Mouse (Mus musculus) liver, embryonic 14.5 days (tissue): ENCODE data around the gene Gm48551. TPM values are rescaled to one million over a fixed set of nuclear protein-coding genes. Genes with fewer than 3 reads are reported as not detected.
A peak's percentile ranks its signal among the peaks of the same experiment; 100 is the strongest.

Experiments
- ATAC-seq: fragments of 200-750 bp; cut with Nextera tagmentation; 2 replicates; pipeline ENCODE4 v1.8.0; 2017; ENCODE audit warnings: moderate number of reproducible peaks, mild to moderate bottlenecking, moderate library complexity; ENCODE audit not compliant: insufficient read depth
- DNase-seq, 3 experiments: peaks; one replicate each; pipeline ENCODE4 v3.0.0-alpha.2; 2012 to 2013; ENCODE audit warnings: low read depth in 3 of 3, low spot score in 3 of 3
- H3K27ac ChIP-seq: fragments of 300-500 bp; sonication (generic); 2 replicates; pipeline ENCODE4 v1.5.1; 2014; ENCODE audit warnings: moderate library complexity, mild to moderate bottlenecking, control low read depth, inconsistent platforms
- H3K27me3 ChIP-seq: fragments of 300-500 bp; sonication (generic); 2 replicates; pipeline ENCODE4 v1.6.1; 2014; ENCODE audit warnings: mild to moderate bottlenecking, low read length, moderate library complexity; ENCODE audit not compliant: control insufficient read depth, insufficient read depth
- H3K36me3 ChIP-seq: fragments of 300-500 bp; sonication (generic); replicated peaks from 2 replicates; pipeline ENCODE4 v1.6.1; 2014; ENCODE audit warnings: low read depth; ENCODE audit not compliant: control insufficient read depth, insufficient read depth
- H3K4me1 ChIP-seq, 2 experiments: fragments of 200-500 bp in 1 of 2; fragments of 300-500 bp in 1 of 2; sonication (generic) in 1 of 2; replicated peaks; 2 replicates each; pipeline ENCODE4 v1.6.1; 2012 to 2014; ENCODE audit warnings: antibody characterized with exemption in 1 of 2, inconsistent platforms in 1 of 2, low read length in 1 of 2; ENCODE audit not compliant: control insufficient read depth in 2 of 2, insufficient read depth in 2 of 2
- H3K4me2 ChIP-seq: fragments of 300-500 bp; sonication (generic); 2 replicates; pipeline ENCODE4 v1.6.1; 2014; ENCODE audit warnings: low read depth, mild to moderate bottlenecking, control low read depth, moderate library complexity
- H3K4me3 ChIP-seq, 2 experiments: fragments of 200-500 bp in 1 of 2; fragments of 300-500 bp in 1 of 2; sonication (generic) in 1 of 2; 2 replicates each; pipeline ENCODE4 v1.5.1; 2012 to 2014; ENCODE audit warnings: low read depth in 2 of 2, low read length in 2 of 2, mild to moderate bottlenecking in 2 of 2, control low read depth in 1 of 2, inconsistent platforms in 1 of 2, moderate library complexity in 1 of 2; ENCODE audit not compliant: insufficient read depth in 1 of 2
- H3K9ac ChIP-seq: fragments of 300-500 bp; sonication (generic); replicated peaks from 2 replicates; pipeline ENCODE4 v1.6.1; 2014; ENCODE audit warnings: mild to moderate bottlenecking, control low read depth, moderate library complexity
- H3K9me3 ChIP-seq: fragments of 300-500 bp; sonication (generic); 2 replicates; pipeline ENCODE4 v1.6.1; 2016; ENCODE audit warnings: low read length, mixed read lengths; ENCODE audit not compliant: control insufficient read depth
- CTCF ChIP-seq: IDR thresholded peaks from 2 replicates; pipeline ENCODE4 v1.5.1; 2016; ENCODE audit warnings: antibody characterized with exemption, low read depth, control low read depth
- EP300 ChIP-seq: IDR thresholded peaks from 2 replicates; pipeline ENCODE4 v1.6.1; 2016; ENCODE audit warnings: antibody characterized with exemption, low read depth
- WGBS: fragments of 180-500 bp; shearing (Covaris S2); extraction: QIAGEN DNeasy Blood & Tissue Kit; methylation state at CpG from one replicate; pipeline ENCODE4 v1.1.7; 2014; ENCODE audit not compliant: insufficient replicate concordance; 5-methylcytosine and 5-hydroxymethylcytosine counted together
- microRNA-seq: library from miRNA; unstranded; fragments of <30 nt; microRNA quantifications from one replicate; pipeline ENCODE4, GENCODE M21; 2016
- polyA plus RNA-seq, 2 experiments: library from polyadenylated mRNA; depleted of rRNA in 1 of 2; stranded (reverse) in 1 of 2; unstranded in 1 of 2; fragments of >200 nt; fragmentation: Nextera tagmentation in 1 of 2; extraction: Ambion mirVana in 1 of 2; gene quantifications; 2 replicates each; pipeline versions ENCODE4 v1.2.1 to v1.2.3; 2012 to 2014

The Gm48551 gene
- polyA plus RNA-seq, 2 experiments, result 0.47 to 1.0 TPM

DNA sequence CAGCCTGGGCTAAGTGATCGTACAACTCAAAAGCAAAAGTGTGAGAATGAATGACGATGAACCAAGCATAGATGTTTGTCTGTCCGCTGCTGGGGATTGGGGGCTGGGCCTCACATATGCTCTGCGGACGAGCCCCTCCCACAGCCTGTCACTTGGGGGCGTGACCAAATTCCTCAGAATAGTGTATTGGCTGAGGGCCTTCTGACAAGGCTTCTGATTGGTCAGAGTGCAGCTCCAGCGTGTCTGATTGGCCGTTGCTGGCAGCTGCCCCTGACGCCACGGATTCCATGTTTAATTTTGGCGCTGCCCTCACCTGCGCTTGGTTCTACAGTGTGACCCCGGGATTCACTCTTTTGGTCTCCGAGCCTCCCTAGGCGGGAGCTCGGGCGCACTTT is 48.6 kb downstream of the Gm48551 start:
- no peak overlapping the region for H3K9ac ChIP-seq
- peak; percentile 75 to 82 (median 79) for DNase-seq
- H3K27me3 ChIP-seq, result peaks cover 21% of the 10 kb centered on the region
- TF ChIP-seq CTCF, result 0 out of 2 replicates have a peak, but pooled peaks have one; percentile 6
- 0 out of 2 replicates have a peak, but pooled peaks have one; percentile 36 for TF ChIP-seq EP300
- no peak overlapping the region for H3K27ac ChIP-seq
- H3K4me1 ChIP-seq, result peaks cover 4 to 8% of the 10 kb centered on the region in 2 experiments
- no peaks in the 10 kb centered on the region for H3K9me3 ChIP-seq
- no peak overlapping the region for H3K4me3 ChIP-seq
- H3K4me2 ChIP-seq, result peak overlapping the region; percentile 57
- WGBS, result 5% methylated on average over 17 of the region's 17 CpGs
- no peaks in the 10 kb centered on the region for H3K36me3 ChIP-seq
- peak; percentile 77 for ATAC-seq

DNA sequence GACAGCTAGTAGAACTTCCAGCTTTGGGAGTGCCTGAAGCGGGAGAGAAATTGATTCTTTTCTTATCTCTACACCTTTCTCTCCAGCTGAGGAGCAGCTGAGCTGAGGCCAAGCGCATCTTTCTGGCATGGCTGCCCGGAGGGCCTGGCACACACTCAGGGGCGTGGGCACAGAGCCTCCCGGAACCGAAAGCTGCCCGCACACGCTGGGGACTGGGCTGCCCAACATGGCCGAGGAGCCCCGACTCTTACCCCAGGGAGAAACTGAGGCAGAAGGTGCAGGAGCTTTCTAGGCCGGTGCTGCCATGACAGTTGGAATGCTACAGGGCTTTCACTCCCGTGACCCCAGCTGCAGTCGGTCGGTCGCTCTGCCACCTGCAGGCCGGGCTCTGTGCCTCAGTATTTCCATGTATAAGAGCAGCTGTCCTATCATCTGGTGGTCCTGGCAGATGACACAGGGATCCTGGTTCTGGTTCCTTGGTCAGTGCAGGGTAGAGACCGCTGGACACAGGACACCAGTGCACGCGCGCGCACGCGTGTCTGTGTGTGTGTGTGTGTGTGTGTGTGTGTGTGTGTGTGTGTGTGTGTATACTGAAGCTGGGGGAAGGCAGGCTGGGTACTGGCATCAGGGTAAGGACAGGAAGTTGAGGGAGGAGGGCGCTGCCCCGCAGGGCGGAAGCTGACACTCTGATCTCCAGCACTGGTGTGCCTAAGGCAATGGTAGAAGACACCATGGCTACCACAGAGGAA is 49.4 kb downstream of the Gm48551 start:
- Histone ChIP-seq H3K9me3 (no peaks in the 10 kb centered on the region), H3K36me3 (no peaks in the 10 kb centered on the region)
- 71% methylated on average over 26 of the region's 26 CpGs for WGBS

DNA sequence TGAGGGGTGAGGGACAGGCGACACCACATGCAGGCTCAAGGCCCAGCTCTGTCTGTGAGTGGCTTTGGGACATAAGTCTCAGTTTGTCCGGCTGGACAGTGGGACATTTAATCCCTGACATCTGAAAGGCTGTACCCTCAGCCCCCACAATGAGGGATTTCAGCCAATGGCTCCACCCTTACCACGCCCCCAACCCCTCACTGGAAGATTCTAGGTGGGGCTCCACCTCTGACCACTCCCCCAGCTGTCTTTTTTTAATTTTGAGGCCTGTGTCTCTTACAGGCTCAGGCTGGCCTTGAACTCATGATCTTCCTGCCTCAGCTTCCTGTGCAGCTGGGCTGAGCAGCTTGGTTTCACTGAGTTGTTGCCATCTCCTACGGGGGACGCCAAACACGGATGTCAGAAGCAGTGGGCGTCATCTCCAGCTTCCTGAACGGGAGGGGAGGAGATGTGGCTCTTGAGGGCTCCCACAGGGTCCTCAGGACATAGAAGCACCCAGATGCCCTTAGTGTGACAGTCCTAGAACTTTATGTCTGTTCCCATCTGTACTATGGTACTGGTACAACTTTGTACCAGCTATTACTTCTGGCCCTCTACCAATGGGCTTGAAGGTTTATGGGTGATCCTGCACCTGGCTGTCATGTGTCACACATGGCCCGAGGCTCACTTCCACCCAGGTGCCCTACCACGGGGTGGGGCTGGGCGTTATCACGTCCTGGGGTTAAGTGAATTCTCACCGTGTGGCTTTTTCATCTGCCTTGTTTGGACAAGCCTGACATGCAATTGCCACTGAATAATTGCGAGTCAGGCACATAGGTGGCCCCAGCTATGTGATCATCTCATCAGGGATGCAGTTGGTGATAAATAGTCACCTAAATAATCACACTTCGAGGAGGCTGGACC is 50.3 kb downstream of the Gm48551 start:
- Histone ChIP-seq H3K36me3 (no peaks in the 10 kb centered on the region), H3K27ac (no peak overlapping the region), H3K27me3 (peaks cover 12% of the 10 kb centered on the region), H3K4me2 (no peak overlapping the region), H3K9me3 (no peaks in the 10 kb centered on the region), H3K4me3 (no peak overlapping the region), H3K4me1 (peaks cover 4 to 6% of the 10 kb centered on the region in 2 experiments), H3K9ac (no peak overlapping the region)
- 37% methylated on average over 15 of the region's 15 CpGs for WGBS
- DNase-seq (no peak), ATAC-seq (no peak)
- TF ChIP-seq EP300, result no peak
- no peak for TF ChIP-seq CTCF

More for the DNA sequence above, 49.4 kb downstream of the Gm48551 start:
- Histone ChIP-seq H3K27ac (no peak overlapping the region), H3K4me2 (peak overlapping the region; percentile 57; the same call in 1 of the 2 replicates), H3K9ac (no peak overlapping the region), H3K4me3 (no peak overlapping the region), H3K27me3 (peaks cover 13% of the 10 kb centered on the region), H3K4me1 (peaks cover 4 to 8% of the 10 kb centered on the region in 2 experiments)
- TF ChIP-seq CTCF, result peak; percentile 23; the same call in 1 of the 2 replicates
- TF ChIP-seq EP300, result no peak
- DNase-seq (no peak), ATAC-seq (no peak)

DNA sequence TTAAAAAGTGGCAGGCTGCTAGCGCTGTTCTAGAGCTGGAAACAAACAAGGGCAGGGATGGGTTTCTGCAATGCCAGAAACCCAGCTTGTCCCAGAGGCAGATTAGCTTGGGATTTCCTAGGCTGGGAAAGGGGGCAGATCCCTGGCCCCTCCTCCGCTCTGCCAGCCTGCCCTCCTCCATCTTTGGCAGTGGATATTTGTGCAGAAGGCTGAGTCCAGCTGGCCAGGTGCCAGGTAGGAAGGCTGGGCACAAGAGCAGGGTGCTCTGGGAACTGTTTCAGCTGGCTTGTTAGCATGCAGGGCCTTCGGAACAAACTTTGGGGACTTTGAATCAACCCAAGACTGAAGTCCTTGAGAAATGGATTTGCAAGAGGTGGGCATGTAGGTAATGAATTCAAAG is 51.2 kb downstream of the Gm48551 start:
- Histone ChIP-seq H3K9ac (no peak overlapping the region), H3K27me3 (peaks cover 12% of the 10 kb centered on the region), H3K9me3 (no peaks in the 10 kb centered on the region), H3K27ac (no peak overlapping the region), H3K36me3 (no peaks in the 10 kb centered on the region), H3K4me3 (no peak overlapping the region), H3K4me1 (peaks cover 4 to 6% of the 10 kb centered on the region in 2 experiments), H3K4me2 (no peak overlapping the region)
- ATAC-seq (no peak), DNase-seq (no peak)
- TF ChIP-seq EP300 (no peak), CTCF (no peak)
- 69% methylated on average over 3 of the region's 3 CpGs for WGBS

DNA sequence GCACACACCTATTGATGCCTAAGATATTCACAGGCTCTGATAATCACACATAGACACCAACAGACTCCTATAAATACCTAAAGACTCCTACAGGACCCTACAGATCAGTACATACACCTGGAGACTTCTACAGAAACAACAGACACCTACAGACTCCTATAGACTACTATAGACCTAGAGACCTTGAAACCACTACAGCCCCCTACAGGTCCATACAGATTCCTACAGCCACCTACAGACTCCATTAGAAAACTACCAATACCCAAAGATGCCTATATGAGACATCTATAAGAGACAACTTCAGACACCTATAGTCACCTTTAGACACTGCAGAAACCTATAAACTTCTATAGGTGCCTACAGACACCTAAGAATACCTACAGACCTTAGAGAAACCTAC is 56.8 kb downstream of the Gm48551 start:
- Histone ChIP-seq H3K9ac (no peak overlapping the region), H3K27ac (no peak overlapping the region), H3K4me2 (no peak overlapping the region), H3K4me1 (no peaks in the 10 kb centered on the region), H3K27me3 (no peaks in the 10 kb centered on the region; the same call in 1 of the 2 replicates), H3K9me3 (no peaks in the 10 kb centered on the region), H3K36me3 (no peaks in the 10 kb centered on the region), H3K4me3 (no peak overlapping the region)
- no peak for ATAC-seq
- no peak for TF ChIP-seq EP300
- no peak for TF ChIP-seq CTCF
- no peak for DNase-seq

Small RNA genes lying within 50 kb of the gene (microRNA-seq; reads per million reads assigned to microRNA genes)
- not detected for gene Mir1191b
- gene Mir6913, result not detected

Other genes starting within 250 kb of the Gm48551 start
Only the 30 nearest of the 35 such genes appear.
- gene Pias4, start 216.5 kb upstream of the Gm48551 start, polyA plus RNA-seq (2012; rRNA removed), result 11.2 and 13.2 TPM in 2 replicates
- gene Pias4, start 216.5 kb upstream of the Gm48551 start, polyA plus RNA-seq (2014; fragmentation: Nextera tagmentation; extraction: Ambion mirVana), result 14.9 and 19.0 TPM in 2 replicates
- gene Eef2, start 207.8 kb upstream of the Gm48551 start, polyA plus RNA-seq (2012; rRNA removed), result 476 and 570 TPM in 2 replicates
- 233 and 270 TPM in 2 replicates for gene Eef2, start 207.8 kb upstream of the Gm48551 start, polyA plus RNA-seq (2014; fragmentation: Nextera tagmentation; extraction: Ambion mirVana)
- gene Dapk3, start 201.5 kb upstream of the Gm48551 start, polyA plus RNA-seq (2012; rRNA removed), result 16.6 and 17.6 TPM in 2 replicates
- 13.0 and 16.5 TPM in 2 replicates for gene Dapk3, start 201.5 kb upstream of the Gm48551 start, polyA plus RNA-seq (2014; fragmentation: Nextera tagmentation; extraction: Ambion mirVana)
- not detected in 2 replicates for gene 4930442H23Rik, start 200.6 kb upstream of the Gm48551 start, polyA plus RNA-seq (2012; rRNA removed)
- gene 4930442H23Rik, start 200.6 kb upstream of the Gm48551 start, polyA plus RNA-seq (2014; fragmentation: Nextera tagmentation; extraction: Ambion mirVana), result not detected in 2 replicates
- not detected in 2 replicates for gene Nmrk2, start 182.4 kb upstream of the Gm48551 start, polyA plus RNA-seq (2012; rRNA removed)
- gene Nmrk2, start 182.4 kb upstream of the Gm48551 start, polyA plus RNA-seq (2014; fragmentation: Nextera tagmentation; extraction: Ambion mirVana), result not detected in 2 replicates
- gene Atcay, start 153.6 kb upstream of the Gm48551 start, polyA plus RNA-seq (2012; rRNA removed), result 0.01 and 0.14 TPM in 2 replicates
- not detected in 2 replicates for gene Atcay, start 153.6 kb upstream of the Gm48551 start, polyA plus RNA-seq (2014; fragmentation: Nextera tagmentation; extraction: Ambion mirVana)
- 0.39 and 0.46 TPM in 2 replicates for gene Zfr2, start 151.3 kb upstream of the Gm48551 start, polyA plus RNA-seq (2012; rRNA removed)
- 0.21 and 0.38 TPM in 2 replicates for gene Zfr2, start 151.3 kb upstream of the Gm48551 start, polyA plus RNA-seq (2014; fragmentation: Nextera tagmentation; extraction: Ambion mirVana)
- gene Matk, start 131.5 kb upstream of the Gm48551 start, polyA plus RNA-seq (2012; rRNA removed), result 0.74 and 1.1 TPM in 2 replicates
- 1.3 and 1.6 TPM in 2 replicates for gene Matk, start 131.5 kb upstream of the Gm48551 start, polyA plus RNA-seq (2014; fragmentation: Nextera tagmentation; extraction: Ambion mirVana)
- gene Mrpl54, start 117.5 kb upstream of the Gm48551 start, polyA plus RNA-seq (2012; rRNA removed), result 42.8 and 49.9 TPM in 2 replicates
- gene Mrpl54, start 117.5 kb upstream of the Gm48551 start, polyA plus RNA-seq (2014; fragmentation: Nextera tagmentation; extraction: Ambion mirVana), result 113 and 120 TPM in 2 replicates
- 14.3 and 14.6 TPM in 2 replicates for gene Apba3, start 117.5 kb upstream of the Gm48551 start, polyA plus RNA-seq (2012; rRNA removed)
- gene Apba3, start 117.5 kb upstream of the Gm48551 start, polyA plus RNA-seq (2014; fragmentation: Nextera tagmentation; extraction: Ambion mirVana), result 15.7 and 16.1 TPM in 2 replicates
- 0.38 and 0.40 TPM in 2 replicates for gene Tjp3, start 92.9 kb upstream of the Gm48551 start, polyA plus RNA-seq (2012; rRNA removed)
- 0.20 and 0.37 TPM in 2 replicates for gene Tjp3, start 92.9 kb upstream of the Gm48551 start, polyA plus RNA-seq (2014; fragmentation: Nextera tagmentation; extraction: Ambion mirVana)
- 12.8 and 13.1 TPM in 2 replicates for gene Pip5k1c, start 91.5 kb upstream of the Gm48551 start, polyA plus RNA-seq (2012; rRNA removed)
- 10.5 and 12.5 TPM in 2 replicates for gene Pip5k1c, start 91.5 kb upstream of the Gm48551 start, polyA plus RNA-seq (2014; fragmentation: Nextera tagmentation; extraction: Ambion mirVana)
- 20.8 and 24.3 TPM in 2 replicates for gene Cactin, start 63.4 kb upstream of the Gm48551 start, polyA plus RNA-seq (2012; rRNA removed)
- 12.1 and 16.6 TPM in 2 replicates for gene Cactin, start 63.4 kb upstream of the Gm48551 start, polyA plus RNA-seq (2014; fragmentation: Nextera tagmentation; extraction: Ambion mirVana)
- gene Tbxa2r, start 55.7 kb upstream of the Gm48551 start, polyA plus RNA-seq (2012; rRNA removed), result 2.4 and 3.1 TPM in 2 replicates
- 1.9 and 3.3 TPM in 2 replicates for gene Tbxa2r, start 55.7 kb upstream of the Gm48551 start, polyA plus RNA-seq (2014; fragmentation: Nextera tagmentation; extraction: Ambion mirVana)
- 0.01 TPM in 2 replicates for gene Gipc3, start 41.2 kb upstream of the Gm48551 start, polyA plus RNA-seq (2012; rRNA removed)
- gene Gipc3, start 41.2 kb upstream of the Gm48551 start, polyA plus RNA-seq (2014; fragmentation: Nextera tagmentation; extraction: Ambion mirVana), result not detected in 2 replicates
- gene Hmg20b, start 34.0 kb upstream of the Gm48551 start, polyA plus RNA-seq (2012; rRNA removed), result 20.6 and 24.9 TPM in 2 replicates
- 20.3 and 23.7 TPM in 2 replicates for gene Hmg20b, start 34.0 kb upstream of the Gm48551 start, polyA plus RNA-seq (2014; fragmentation: Nextera tagmentation; extraction: Ambion mirVana)
- 8.4 and 9.3 TPM in 2 replicates for gene Mfsd12, start 27.0 kb upstream of the Gm48551 start, polyA plus RNA-seq (2012; rRNA removed)
- 6.1 and 8.3 TPM in 2 replicates for gene Mfsd12, start 27.0 kb upstream of the Gm48551 start, polyA plus RNA-seq (2014; fragmentation: Nextera tagmentation; extraction: Ambion mirVana)
- 0.55 and 0.78 TPM in 2 replicates for gene 4930404N11Rik, start 18.6 kb upstream of the Gm48551 start, polyA plus RNA-seq (2012; rRNA removed)
- 0.44 and 0.60 TPM in 2 replicates for gene 4930404N11Rik, start 18.6 kb upstream of the Gm48551 start, polyA plus RNA-seq (2014; fragmentation: Nextera tagmentation; extraction: Ambion mirVana)
- gene Fzr1, start 6.0 kb upstream of the Gm48551 start, polyA plus RNA-seq (2012; rRNA removed), result 73.1 and 86.2 TPM in 2 replicates
- gene Fzr1, start 6.0 kb upstream of the Gm48551 start, polyA plus RNA-seq (2014; fragmentation: Nextera tagmentation; extraction: Ambion mirVana), result 80.5 and 85.2 TPM in 2 replicates
- gene Dohh, start within 50 bp of the Gm48551 start, polyA plus RNA-seq (2012; rRNA removed), result 29.8 and 32.2 TPM in 2 replicates
- gene Dohh, start within 50 bp of the Gm48551 start, polyA plus RNA-seq (2014; fragmentation: Nextera tagmentation; extraction: Ambion mirVana), result 35.0 and 39.7 TPM in 2 replicates
- 0.78 and 0.90 TPM in 2 replicates for gene Gm48552, start 4.5 kb downstream of the Gm48551 start, polyA plus RNA-seq (2012; rRNA removed)
- 0.21 and 0.36 TPM in 2 replicates for gene Gm48552, start 4.5 kb downstream of the Gm48551 start, polyA plus RNA-seq (2014; fragmentation: Nextera tagmentation; extraction: Ambion mirVana)
- gene Smim24, start 8.6 kb downstream of the Gm48551 start, polyA plus RNA-seq (2012; rRNA removed), result 1.6 and 1.9 TPM in 2 replicates
- gene Smim24, start 8.6 kb downstream of the Gm48551 start, polyA plus RNA-seq (2014; fragmentation: Nextera tagmentation; extraction: Ambion mirVana), result 1.7 and 1.8 TPM in 2 replicates
- 1.2 and 1.3 TPM in 2 replicates for gene Nfic, start 71.2 kb downstream of the Gm48551 start, polyA plus RNA-seq (2012; rRNA removed)
- 4.6 and 7.3 TPM in 2 replicates for gene Nfic, start 71.2 kb downstream of the Gm48551 start, polyA plus RNA-seq (2014; fragmentation: Nextera tagmentation; extraction: Ambion mirVana)
- gene Celf5, start 98.2 kb downstream of the Gm48551 start, polyA plus RNA-seq (2012; rRNA removed), result 0.02 and 0.32 TPM in 2 replicates
- not detected in 2 replicates for gene Celf5, start 98.2 kb downstream of the Gm48551 start, polyA plus RNA-seq (2014; fragmentation: Nextera tagmentation; extraction: Ambion mirVana)
- gene Ncln, start 111.9 kb downstream of the Gm48551 start, polyA plus RNA-seq (2012; rRNA removed), result 55.7 and 71.3 TPM in 2 replicates
- gene Ncln, start 111.9 kb downstream of the Gm48551 start, polyA plus RNA-seq (2014; fragmentation: Nextera tagmentation; extraction: Ambion mirVana), result 23.7 and 29.4 TPM in 2 replicates
- 1.5 and 1.8 TPM in 2 replicates for gene S1pr4, start 115.7 kb downstream of the Gm48551 start, polyA plus RNA-seq (2012; rRNA removed)
- gene S1pr4, start 115.7 kb downstream of the Gm48551 start, polyA plus RNA-seq (2014; fragmentation: Nextera tagmentation; extraction: Ambion mirVana), result 1.4 and 1.5 TPM in 2 replicates
- gene Gna15, start 139.8 kb downstream of the Gm48551 start, polyA plus RNA-seq (2012; rRNA removed), result 4.2 and 4.6 TPM in 2 replicates
- 3.2 and 4.7 TPM in 2 replicates for gene Gna15, start 139.8 kb downstream of the Gm48551 start, polyA plus RNA-seq (2014; fragmentation: Nextera tagmentation; extraction: Ambion mirVana)
- gene Gna11, start 160.7 kb downstream of the Gm48551 start, polyA plus RNA-seq (2012; rRNA removed), result 14.8 and 17.0 TPM in 2 replicates
- 17.3 and 17.4 TPM in 2 replicates for gene Gna11, start 160.7 kb downstream of the Gm48551 start, polyA plus RNA-seq (2014; fragmentation: Nextera tagmentation; extraction: Ambion mirVana)
- 113 and 134 TPM in 2 replicates for gene Aes, start 175.0 kb downstream of the Gm48551 start, polyA plus RNA-seq (2012; rRNA removed)
- gene Aes, start 175.0 kb downstream of the Gm48551 start, polyA plus RNA-seq (2014; fragmentation: Nextera tagmentation; extraction: Ambion mirVana), result 139 and 156 TPM in 2 replicates
- 5.2 and 6.5 TPM in 2 replicates for gene Tle2, start 190.1 kb downstream of the Gm48551 start, polyA plus RNA-seq (2012; rRNA removed)
- 0.82 and 0.90 TPM in 2 replicates for gene Tle2, start 190.1 kb downstream of the Gm48551 start, polyA plus RNA-seq (2014; fragmentation: Nextera tagmentation; extraction: Ambion mirVana)